Mouse (Mus musculus) erythroblast, embryonic 14.5 days (primary cell): ENCODE measurements around the gene Adgrg3. TPM values are rescaled to one million over a fixed set of nuclear protein-coding genes. Genes with fewer than 3 reads are reported as not detected.

Source experiments
- H3K27me3 ChIP-seq: 2 replicates; pipeline ENCODE4 v1.6.1; 2012; ENCODE audit warnings: inconsistent platforms; ENCODE audit not compliant: control insufficient read depth
- H3K36me3 ChIP-seq: 2 replicates; pipeline ENCODE4 v1.6.1; 2012; ENCODE audit warnings: mild to moderate bottlenecking, inconsistent platforms; ENCODE audit not compliant: control insufficient read depth
- H3K4me1 ChIP-seq: 2 replicates; pipeline ENCODE4 v1.6.1; 2012; ENCODE audit warnings: inconsistent platforms; ENCODE audit not compliant: control insufficient read depth
- H3K4me3 ChIP-seq: replicated peaks from 2 replicates; pipeline ENCODE3; 2012; ENCODE audit warnings: moderate library complexity, mild to moderate bottlenecking, inconsistent platforms
- H3K9me3 ChIP-seq: 2 replicates; pipeline ENCODE4 v1.6.1; 2012; ENCODE audit warnings: low read length, inconsistent platforms, mixed read lengths; ENCODE audit not compliant: control insufficient read depth
- GATA1 ChIP-seq: IDR thresholded peaks from 2 replicates; pipeline ENCODE4 v1.6.1; 2012; ENCODE audit warnings: low read length, inconsistent platforms, mixed read lengths
- TAL1 ChIP-seq: IDR thresholded peaks from 3 replicates; pipeline ENCODE4 v1.6.1; 2012; ENCODE audit warnings: low read length, inconsistent platforms, mixed read lengths
- polyA plus RNA-seq: library from polyadenylated mRNA; stranded (reverse); fragments of >175 nt; gene quantifications from 2 replicates; pipeline ENCODE4 v1.2.3, GENCODE M21; 2012

Adgrg3 gene
- polyA plus RNA-seq: 0.08 and 0.17 TPM in 2 replicates

DNA sequence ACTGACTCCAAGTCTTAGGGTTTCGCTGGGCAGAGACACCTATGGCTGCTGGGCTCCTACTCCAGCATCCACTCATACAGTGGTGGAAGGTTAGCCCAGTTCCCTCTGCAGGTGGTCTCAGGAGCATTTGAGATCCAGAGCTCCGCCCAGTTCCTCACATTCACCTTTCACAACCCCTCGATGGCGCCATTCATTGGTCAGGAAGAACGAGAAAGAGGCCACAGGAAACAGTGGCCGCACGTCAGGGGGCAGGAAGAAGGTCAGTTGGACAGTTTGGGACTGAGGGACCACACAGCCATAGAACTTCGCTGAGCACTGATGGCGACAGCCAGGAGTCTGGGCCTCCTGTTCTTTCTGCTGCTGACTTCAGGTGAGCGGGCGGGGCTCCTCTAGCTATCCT, at the start of gene Adgrg3:
Gene Adgrg3 (plus strand): TSS at position 242 of the 400 bp plus-strand sequence.
- TF ChIP-seq GATA1: no peak
- no peak for TF ChIP-seq TAL1
- Histone ChIP-seq H3K4me3 (no peak within 1 kb of the TSS), H3K4me1 (no peaks in the 10 kb centered on the region; the same call in 1 of the 2 replicates), H3K27me3 (peaks cover 20% of the 10 kb centered on the region), H3K36me3 (peaks cover 35% of the 10 kb centered on the region), H3K9me3 (no peaks in the 10 kb centered on the region)

DNA sequence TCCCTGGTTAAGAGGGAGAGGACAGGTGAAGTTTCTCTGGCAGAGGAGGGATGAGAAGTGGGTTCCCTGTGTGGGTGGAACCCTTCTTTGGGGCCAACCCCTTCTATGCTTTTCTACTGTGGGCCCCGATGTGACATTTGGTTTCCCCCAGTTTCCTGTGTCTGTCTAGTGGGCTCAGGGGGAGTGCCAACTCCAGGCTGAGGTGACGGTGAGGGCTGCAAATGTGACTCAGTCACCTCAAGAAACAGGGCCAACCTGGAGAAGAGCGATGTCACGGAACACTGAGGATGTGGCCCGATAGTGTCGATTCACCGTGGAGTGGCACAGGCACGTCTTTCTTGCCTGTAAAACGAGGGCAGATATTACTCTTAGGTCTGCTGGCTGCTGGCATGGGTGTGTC, 44.2 kb upstream of the Adgrg3 start:
- Histone ChIP-seq H3K4me1 (peaks cover 58% of the 10 kb centered on the region), H3K4me3 (no peak overlapping the region)

DNA sequence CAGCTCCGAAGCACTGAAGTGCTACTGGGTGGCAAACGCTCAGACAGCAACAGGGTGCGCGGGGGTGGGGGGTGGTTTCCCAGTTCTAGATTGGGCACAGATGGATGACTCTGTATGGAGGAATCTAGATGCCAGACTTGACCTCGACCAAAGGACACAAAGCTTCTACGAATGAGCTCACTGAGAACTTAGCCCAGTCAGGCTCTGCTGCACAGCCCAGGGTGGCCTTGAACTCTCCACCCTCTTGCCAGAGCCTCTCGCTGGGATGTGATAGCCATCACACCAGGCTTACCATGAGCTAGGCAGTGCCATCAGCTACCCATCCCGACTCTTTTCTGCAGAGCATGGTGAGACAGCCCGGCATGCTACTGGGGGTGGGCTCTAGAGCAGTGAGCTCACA, 43.7 kb upstream of the Adgrg3 start:
- H3K4me3 ChIP-seq: no peak overlapping the region
- peaks cover 60% of the 10 kb centered on the region for H3K4me1 ChIP-seq
- no peak for TF ChIP-seq GATA1
- no peak for TF ChIP-seq TAL1
- peaks cover 16% of the 10 kb centered on the region for H3K27me3 ChIP-seq
- no peaks in the 10 kb centered on the region for H3K9me3 ChIP-seq
- H3K36me3 ChIP-seq: no peaks in the 10 kb centered on the region

More for the DNA sequence above, 44.2 kb upstream of the Adgrg3 start:
- Histone ChIP-seq H3K9me3 (no peaks in the 10 kb centered on the region), H3K27me3 (peaks cover 16% of the 10 kb centered on the region), H3K36me3 (no peaks in the 10 kb centered on the region; the same call in 1 of the 2 replicates)
- TF ChIP-seq TAL1 (no peak), GATA1 (no peak)

DNA sequence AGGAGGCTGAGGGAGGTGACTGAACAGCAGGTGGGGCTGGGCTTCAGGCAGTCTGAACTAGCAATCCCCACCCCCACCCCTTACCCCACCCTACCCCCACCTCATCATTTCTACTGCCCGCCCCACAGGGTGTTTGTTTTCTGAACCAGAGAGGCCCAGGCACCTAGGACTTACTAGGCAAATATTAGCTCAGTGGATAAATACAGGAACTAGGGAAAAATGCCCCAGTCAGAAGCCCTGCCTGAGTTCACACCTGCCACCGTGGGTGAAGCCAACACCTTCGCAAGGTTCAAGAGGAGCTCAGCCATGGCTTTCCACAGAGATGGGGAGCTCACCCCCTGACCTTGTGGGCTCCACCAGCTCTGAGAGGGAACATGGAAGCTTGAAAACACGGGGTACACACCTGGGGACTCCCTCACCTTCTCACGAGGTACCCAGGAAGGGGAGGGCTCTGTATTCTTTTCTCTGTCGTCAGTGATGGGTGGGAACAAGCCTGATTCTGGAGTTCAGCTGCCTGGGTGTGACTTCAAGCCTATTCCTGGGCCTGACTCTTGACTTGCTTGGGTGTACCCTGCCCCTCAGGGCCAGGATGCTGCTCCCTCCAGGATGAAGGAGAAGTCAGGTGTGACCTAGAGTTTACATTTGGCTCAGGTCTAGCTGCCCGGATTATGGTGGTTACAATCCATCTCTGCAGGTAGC, 42.9 kb upstream of the Adgrg3 start, which contains the start of gene Adgrg1:
Gene Adgrg1 (plus strand): TSS at position 285 of the 699 bp plus-strand sequence.
- no peaks in the 10 kb centered on the region for H3K9me3 ChIP-seq
- H3K4me1 ChIP-seq: peaks cover 60% of the 10 kb centered on the region
- no peak within 1 kb of the TSS for H3K4me3 ChIP-seq
- no peaks in the 10 kb centered on the region for H3K36me3 ChIP-seq
- no peak for TF ChIP-seq TAL1
- TF ChIP-seq GATA1: no peak
- peaks cover 16% of the 10 kb centered on the region for H3K27me3 ChIP-seq

DNA sequence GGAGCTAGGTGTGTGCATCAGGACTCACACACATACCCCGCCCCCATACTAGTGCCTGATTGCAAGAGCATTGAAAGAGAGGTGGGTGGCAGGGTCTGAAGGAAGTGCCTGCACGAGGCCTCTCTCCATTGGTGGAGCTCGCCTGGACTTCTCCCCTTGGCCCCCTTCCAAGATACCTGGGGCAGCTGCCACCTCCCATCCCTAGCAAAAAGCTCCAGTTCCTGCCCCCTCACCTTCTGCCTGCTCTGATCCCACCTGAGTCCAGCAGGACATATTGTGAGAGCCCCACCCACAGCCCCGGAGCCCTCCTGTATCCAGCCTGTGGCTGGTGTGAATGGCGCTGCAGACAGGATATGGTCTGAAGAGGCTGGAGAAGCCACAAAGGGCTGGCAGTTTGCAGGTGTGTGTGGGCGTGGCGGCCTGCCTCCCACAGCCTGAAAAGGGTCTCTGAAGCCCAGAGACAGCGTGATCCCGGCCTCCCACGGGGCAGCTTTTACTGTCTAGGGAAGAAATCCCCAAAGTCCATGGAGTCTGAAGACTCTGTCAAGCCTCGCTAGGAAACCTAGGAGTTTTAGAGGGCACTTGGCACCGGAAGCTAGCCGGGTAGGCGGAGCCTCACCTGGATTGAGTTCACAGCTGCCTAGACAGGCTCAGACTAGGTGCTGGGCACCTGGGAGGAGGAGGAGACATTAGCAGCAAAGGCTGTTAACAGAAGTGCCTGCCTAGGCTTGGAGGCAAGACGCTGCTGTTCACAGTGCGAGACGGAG, 40.7 kb upstream of the Adgrg3 start:
- Histone ChIP-seq H3K4me3 (peak overlapping the region; percentile 55), H3K27me3 (peaks cover 16% of the 10 kb centered on the region), H3K9me3 (no peaks in the 10 kb centered on the region), H3K4me1 (peaks cover 76% of the 10 kb centered on the region), H3K36me3 (no peaks in the 10 kb centered on the region)
- no peak for TF ChIP-seq GATA1
- TF ChIP-seq TAL1: no peak

DNA sequence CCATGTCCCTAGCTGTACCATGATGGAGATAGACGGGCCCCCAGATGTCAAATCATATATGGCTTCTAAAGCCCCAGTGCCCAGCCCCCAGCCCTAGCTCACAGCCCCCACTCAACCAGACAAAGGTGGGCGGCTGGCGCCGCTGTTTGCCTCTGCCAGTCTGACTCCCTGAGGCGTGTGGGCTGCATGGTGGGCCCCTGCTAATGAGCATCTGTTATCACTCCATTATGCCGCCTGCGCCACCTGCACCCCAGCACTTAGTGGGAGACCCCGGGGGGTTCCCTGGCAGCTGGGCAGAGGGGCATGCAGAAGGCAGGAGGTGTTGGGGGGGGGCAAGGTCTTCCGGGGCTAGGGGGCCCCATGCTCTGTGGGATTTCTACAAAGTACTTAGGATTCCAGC, 39.4 kb upstream of the Adgrg3 start:
- no peaks in the 10 kb centered on the region for H3K9me3 ChIP-seq
- H3K27me3 ChIP-seq: peaks cover 16% of the 10 kb centered on the region
- H3K36me3 ChIP-seq: no peaks in the 10 kb centered on the region
- H3K4me1 ChIP-seq: peaks cover 86% of the 10 kb centered on the region
- no peak for TF ChIP-seq TAL1
- no peak overlapping the region for H3K4me3 ChIP-seq

DNA sequence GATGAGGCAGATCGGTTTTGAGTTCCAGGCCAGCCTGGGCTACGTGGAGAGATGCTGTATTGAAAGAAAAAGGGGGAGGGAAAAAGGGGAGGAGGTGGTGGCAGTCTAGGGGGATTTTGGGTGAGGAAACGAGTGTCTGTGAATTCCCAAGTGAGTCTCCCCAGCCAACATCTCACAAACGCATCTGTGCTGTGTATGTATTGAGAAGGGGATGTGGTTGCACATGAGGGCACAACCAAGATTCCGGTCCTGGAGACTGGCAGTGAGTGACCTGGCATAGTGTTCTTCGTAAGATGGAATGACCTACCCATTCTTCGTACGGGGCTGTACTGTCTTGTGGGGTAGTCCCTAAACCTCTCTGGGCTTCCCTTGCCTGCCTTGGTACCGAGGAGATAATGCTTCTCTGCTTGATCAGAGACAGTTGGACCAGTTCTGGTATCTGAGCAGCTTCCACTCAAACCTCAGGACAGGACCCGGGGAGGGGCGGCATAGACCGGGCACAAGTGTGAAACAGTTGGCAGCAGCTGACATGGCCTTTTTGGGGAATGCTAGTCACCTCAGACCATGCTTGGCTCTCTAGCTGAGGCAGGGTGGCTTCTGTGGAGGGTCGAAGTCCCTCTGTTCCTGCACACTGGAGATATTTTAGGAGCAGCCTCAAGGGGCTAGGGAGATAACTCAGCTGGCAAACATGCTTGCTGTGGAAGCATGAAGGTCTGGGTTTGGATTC, 38.7 kb upstream of the Adgrg3 start:
- TF ChIP-seq GATA1 (no peak), TAL1 (no peak)
- no peaks in the 10 kb centered on the region for H3K36me3 ChIP-seq
- peaks cover 88% of the 10 kb centered on the region for H3K4me1 ChIP-seq
- no peaks in the 10 kb centered on the region for H3K9me3 ChIP-seq
- peaks cover 16% of the 10 kb centered on the region for H3K27me3 ChIP-seq
- H3K4me3 ChIP-seq: no peak overlapping the region

DNA sequence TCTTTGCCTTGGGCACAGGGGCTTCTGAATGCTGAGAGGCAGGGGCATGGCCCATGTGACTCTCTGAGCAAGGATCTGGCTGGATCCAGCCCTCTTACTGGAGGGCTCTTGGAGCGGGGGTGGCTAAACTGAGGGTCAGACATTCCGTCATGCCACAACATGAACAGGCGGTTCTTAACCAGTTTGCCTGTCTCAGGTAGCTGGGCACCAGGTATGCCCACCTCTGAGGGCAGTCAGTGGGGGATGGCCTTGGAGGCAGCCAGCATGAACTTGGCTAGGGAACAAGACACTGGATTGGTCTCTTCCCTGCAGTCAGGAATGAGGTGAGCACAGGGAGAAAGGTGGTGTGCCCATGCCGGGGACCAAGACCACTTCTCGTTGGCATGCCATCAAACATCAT, 37.3 kb upstream of the Adgrg3 start:
- TF ChIP-seq GATA1 (no peak), TAL1 (no peak)
- Histone ChIP-seq H3K4me1 (peaks cover 92% of the 10 kb centered on the region), H3K4me3 (no peak overlapping the region), H3K9me3 (no peaks in the 10 kb centered on the region), H3K27me3 (peaks cover 10% of the 10 kb centered on the region), H3K36me3 (peaks cover 1% of the 10 kb centered on the region)

DNA sequence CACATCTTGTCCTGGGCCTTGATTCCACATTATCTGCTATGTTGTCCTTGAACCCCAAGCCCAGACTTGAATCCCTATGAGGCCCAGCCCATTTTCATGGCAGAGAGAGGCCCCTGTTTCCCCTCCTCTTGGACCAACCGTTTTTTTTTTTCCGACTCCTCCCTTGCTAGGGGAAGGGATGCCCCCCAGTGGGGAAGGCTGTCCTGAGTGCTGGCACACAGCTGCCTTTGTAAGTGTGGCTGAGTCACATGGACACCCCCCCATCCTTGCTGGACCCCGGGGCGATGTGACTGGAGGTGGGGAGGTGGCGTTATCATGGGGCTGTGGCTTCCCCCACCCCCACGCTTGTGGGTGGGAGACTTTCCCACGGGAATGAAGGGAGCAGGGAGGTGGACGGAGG, 36.5 kb upstream of the Adgrg3 start:
- Histone ChIP-seq H3K36me3 (peaks cover 6% of the 10 kb centered on the region), H3K27me3 (peaks cover 10% of the 10 kb centered on the region), H3K4me3 (no peak overlapping the region), H3K4me1 (peaks cover 93% of the 10 kb centered on the region), H3K9me3 (no peaks in the 10 kb centered on the region)
- no peak for TF ChIP-seq GATA1
- TF ChIP-seq TAL1: no peak
